Mouse (Mus musculus): ENCODE data around the gene Eps8. TPM values are rescaled to one million over a fixed set of nuclear protein-coding genes. Genes with fewer than 3 reads are reported as not detected.
A peak's percentile ranks its signal among the peaks of the same experiment; 100 is the strongest.

The Eps8 gene
- total RNA-seq, 2 experiments from 2014 or later, result 12.8 to 14.1 TPM

DNA sequence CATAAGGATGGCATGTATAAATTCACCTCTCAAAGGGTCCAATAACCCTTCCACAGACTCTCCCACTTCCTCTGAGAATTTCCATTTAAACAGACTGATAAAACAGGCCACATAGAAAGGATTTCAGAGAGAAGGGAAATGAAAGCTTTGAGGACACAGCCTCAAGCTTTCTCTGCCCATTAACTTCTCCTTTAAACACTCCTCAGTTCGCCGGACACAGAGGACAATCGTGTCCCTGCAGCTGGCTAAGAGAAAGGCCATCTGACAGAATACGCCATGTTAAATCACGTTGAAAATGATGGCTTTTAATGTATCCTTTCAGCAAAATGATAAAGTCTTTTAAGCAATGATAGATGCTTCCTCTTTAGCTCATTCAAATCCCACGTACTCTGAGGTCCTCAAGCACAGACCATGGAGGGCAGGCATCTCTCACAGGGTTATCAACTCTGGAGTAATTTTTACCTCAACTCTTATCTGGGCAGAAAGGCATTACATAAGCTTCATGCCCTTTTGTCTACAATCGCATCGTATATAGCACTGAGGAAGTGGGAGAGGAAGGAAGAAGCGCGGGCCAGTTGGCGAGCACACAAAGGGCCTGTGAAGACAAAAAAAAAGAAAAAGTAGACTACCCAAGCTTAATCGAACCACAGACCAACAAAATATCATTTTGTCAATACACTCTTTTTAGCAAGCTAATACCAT is 77.9 kb downstream of the Eps8 start:
- intact Hi-C loops (cut with DNase I), result no loop called here
- DNase-seq, result no peak

DNA sequence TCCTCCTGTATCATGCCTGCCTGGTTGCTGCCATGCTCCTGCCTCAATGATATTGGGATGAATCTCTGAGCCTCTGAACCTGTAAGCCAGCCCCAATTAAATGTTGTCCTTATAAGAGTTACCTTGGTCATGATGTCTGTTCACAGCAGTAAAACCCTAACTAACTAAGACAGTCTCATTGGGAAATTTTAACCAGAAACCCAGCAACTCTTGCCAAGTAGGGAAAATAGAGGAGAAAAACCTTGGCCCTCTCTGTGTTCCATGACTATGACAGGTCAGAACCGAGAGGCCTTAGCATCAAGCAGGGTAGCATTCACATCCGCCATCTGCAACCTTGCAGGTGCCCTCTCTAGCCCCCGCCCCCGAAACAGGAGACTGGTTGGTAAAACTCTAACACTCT is 78.6 kb downstream of the Eps8 start:
- no peak for DNase-seq
- intact Hi-C loops (cut with DNase I), result no loop called here

DNA sequence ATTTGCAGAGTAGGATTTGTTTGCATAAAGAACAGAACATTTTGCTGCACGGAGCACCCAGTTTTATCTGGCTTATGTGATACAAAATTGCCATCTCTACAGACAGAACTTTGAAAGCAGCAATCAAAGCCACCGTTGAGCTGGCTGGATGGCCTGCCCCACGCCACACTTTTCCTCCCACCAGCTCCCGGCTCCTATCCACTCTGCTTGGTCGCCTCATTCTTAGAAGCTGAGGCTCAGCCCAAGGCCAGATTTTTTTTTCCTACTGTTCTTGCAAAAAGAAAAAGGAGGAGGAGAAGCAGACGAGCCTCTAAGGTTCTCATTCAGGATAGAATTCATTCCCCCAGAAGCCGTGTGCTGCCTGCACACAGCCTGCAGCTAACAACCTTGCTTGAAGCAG is 80.8 kb downstream of the Eps8 start:
- no peak for DNase-seq
- intact Hi-C loops (cut with DNase I), result no loop called here

DNA sequence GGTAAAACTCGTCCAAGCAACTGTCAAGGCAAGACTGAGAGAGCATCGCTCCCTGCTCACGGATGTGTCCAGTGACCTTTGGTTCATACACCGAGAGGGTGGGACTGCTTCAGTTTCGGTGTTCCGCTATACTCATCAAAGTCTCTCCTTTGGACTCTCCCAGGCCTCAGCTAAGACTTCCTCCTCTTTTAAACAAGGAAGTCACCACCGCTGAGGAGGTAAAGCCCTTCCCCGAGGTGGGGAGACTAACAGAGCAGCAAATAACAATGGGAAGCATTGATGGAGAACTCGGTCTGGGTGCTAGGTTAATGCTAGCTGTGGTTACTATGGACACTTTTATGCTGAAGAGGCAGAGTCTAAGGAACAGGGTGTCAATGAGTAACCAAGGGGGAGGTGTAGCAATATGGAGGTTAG is 84.0 kb downstream of the Eps8 start:
- DNase-seq, result no peak
- intact Hi-C loops (cut with DNase I), result no loop called here

DNA sequence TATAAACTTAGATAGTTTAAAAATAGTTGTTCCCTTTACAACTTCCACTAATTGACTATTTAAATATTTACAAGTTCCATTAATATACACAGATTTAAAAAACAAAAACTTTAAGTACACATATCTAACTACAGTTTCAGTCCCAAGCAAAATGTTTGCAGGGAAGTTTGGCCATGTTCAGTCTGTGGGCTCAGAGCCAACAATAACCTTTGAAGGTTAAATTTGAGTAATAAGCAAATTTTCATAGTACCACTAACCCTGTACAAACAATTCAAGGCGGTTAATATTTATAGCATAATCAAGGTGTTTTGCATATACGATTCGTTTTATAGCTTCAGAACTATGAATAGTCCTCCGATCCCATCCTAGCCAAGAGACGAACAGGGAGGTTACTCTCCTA is 84.7 kb downstream of the Eps8 start:
- intact Hi-C loops (cut with DNase I), result no loop called here
- no peak for DNase-seq

DNA sequence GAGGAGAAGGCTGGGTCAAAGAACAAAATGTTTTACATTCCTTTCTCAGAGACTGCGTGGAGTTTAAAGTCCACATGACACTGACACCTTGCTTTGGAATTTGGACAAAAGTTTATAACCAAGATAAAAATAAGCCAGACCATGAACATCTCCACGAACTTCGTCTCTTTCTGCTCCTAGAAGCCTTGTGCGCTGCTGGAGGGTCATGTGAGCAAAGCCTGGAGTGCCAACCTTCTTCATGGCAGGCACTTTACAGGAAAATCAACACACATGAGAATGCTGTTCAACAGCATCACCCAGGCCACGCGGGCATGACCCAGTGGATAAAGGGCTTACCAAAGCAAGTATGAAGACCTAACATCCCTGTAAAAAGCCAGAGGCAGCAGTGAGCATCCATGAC is 85.6 kb downstream of the Eps8 start:
- no peak for DNase-seq
- intact Hi-C loops (cut with DNase I), result no loop called here

DNA sequence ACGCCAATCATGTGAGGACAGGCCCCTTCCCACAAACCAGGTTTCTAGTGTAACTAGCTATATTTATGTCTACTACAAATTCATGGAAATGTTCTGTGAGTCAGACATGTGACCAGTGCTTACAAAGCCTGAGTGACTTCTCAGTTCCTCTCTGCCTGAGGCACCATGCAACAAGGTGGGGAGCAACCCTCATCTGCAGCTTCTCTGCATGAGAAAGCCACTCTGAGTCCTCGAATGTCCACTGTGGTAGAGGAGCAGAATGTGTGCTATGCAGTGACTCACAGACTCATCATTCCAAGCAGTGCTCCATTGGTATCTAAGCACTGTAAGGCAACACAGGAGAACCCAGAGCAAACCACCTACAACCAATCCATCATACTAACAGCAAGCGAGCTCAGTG is 88.8 kb downstream of the Eps8 start:
- intact Hi-C loops (cut with DNase I), result no loop called here
- no peak for DNase-seq

DNA sequence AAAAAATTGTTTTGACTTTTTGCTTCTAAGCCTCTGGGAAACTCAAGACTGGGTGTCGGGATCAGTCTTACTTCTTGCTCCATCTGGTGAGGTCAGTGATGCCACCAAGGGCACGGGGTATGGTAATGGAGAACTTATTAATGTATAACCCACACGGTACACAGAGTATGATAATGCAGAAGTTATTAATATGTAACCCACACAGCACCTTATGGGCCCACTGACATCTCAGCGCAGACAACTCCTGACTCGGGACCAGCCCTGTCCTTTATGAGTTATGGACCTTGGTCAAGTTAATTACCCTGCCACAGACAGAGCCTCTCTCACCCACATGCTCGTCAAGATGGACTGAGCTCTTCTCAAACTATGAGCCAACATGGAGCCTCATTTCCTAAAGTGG is 89.2 kb downstream of the Eps8 start:
- DNase-seq, result no peak
- intact Hi-C loops (cut with DNase I), result no loop called here

DNA sequence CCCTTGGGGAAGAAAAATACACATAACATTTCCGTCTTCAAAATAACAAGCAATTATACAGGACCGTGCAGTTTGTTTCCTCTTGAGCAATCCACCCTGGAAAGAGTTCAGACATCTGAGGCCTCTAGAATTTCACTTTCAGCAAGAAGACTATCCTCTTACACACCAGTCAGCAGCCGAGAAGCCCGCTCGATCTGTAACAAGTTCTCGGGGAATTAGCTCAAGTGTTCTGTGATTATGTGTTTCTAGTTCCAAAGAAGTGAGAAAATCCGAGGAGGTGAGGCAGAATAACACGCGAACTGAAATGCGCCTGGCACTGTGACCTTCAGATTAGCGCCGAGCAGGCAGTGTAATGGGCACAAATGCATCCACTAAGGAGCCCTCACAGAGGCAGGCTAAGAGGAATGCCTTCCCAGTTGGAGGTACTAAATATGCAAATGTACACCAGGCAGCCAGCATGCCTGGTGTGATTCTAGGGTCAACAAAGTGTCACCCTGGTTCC is 94.3 kb downstream of the Eps8 start:
- DNase-seq, result peak; percentile 40 to 61
- intact Hi-C loops (cut with DNase I), result no loop called here

DNA sequence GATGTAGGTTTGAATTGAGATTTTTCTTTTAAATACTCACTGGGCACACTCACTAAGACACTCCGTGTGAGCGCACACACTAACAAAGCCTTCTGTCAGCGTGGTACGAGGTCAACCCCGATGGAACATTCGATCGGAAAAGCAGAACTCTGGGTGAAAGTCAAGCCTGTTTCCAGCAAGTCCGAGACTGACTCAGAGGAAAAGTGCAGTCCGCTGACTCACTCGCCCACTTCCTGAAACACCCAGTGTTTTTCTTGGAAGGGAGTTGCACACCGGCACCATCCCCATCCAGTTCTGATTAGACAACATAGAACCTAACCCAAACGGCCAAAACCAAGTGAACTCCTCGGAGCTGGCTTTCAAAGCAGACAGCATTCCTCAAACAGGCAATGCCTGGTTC is 95.8 kb downstream of the Eps8 start:
- intact Hi-C loops (cut with DNase I), result loop anchor here (2.0 to 5.0 kb wide), 3 partner anchors 90 to 143 kb away; no protein-coding TSS in a partner anchor
- peak; percentile 74 to 77 for DNase-seq

DNA sequence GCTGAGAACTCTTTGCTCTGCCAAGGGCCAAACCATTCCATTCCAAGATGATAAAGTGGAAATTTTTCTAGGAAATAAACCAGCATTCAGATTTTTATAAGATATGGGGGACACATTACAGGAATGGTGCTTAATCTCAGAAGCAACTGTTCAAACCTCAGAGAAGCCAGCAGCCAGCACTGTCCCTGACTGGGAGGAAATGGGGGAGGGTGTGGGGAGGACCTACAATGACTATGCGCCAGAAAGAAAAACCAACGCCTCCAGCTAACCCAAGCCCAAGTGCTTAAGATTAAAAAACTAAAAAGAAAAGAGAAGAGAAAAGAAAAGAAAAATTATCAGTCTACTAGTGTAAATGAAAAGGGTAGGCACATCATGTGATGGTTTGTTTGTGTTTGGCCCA is 97.0 kb downstream of the Eps8 start:
- intact Hi-C loops (cut with DNase I), result loop anchor here (2.0 to 5.0 kb wide), 3 partner anchors 91 to 145 kb away; no protein-coding TSS in a partner anchor
- DNase-seq, result no peak

DNA sequence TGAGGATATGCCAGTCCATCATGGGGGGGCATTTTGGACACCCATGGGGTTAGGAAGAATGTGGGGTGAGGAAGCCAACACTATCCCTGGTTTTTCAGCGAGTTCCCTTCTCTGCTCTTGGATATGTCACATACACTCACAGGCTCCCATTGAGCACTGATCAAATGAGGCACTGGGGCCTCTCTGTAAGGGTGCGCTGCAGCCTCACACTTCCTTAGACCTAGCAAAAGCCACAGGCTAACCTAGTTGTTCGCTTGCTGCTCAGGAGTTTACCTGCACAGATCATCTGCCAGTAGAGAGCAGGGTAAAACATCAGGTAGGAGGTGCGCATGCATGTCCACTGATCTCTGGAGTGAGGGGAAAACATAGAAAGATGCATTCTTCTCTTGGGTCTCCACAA is 97.5 kb downstream of the Eps8 start:
- intact Hi-C loops (cut with DNase I), result loop anchor here (5.0 kb wide), 2 partner anchors 100 to 145 kb away; no protein-coding TSS in a partner anchor
- DNase-seq, result no peak

DNA sequence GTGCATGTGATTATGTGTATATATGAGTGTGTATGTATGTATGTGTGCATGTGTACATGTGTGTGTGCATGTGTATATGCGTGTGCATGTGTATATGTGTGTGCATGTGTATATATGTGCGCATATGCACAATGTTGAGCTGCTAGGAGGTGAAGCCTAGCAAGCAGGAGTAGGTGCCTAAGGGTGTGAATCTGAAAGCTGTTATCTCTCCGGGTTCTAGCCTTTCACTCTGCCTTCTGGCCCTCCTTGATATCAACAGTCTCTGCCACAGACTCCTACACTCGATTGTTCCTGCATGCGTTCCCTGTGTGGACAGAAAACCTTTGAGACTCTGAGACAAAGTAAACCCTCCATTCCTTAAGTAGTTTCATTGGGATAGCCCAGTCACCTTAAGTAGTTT is 98.0 kb downstream of the Eps8 start:
- DNase-seq, result no peak
- intact Hi-C loops (cut with DNase I), result loop anchor here (5.0 kb wide), 2 partner anchors 99 to 146 kb away; no protein-coding TSS in a partner anchor

DNA sequence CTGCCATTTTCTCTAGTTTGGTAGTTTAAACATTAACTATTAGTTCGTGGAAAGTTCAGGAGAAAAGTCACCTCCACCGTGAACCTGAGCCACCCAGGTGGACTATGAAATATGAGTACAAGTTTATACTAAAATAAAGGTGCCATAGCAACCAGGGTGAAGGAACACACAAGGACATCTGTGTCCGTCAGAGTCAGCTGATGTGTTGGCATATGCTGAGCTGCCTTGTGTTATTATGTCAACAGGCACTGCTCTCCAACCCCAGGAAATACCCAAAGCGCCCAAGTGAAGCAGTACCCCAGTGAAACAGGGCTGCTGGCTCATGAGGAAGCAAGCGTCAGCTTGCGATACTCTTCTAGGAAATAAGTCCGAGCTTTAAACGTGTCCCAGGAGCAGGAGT is 104.5 kb downstream of the Eps8 start:
- DNase-seq, result no peak
- intact Hi-C loops (cut with DNase I), result no loop called here

DNA sequence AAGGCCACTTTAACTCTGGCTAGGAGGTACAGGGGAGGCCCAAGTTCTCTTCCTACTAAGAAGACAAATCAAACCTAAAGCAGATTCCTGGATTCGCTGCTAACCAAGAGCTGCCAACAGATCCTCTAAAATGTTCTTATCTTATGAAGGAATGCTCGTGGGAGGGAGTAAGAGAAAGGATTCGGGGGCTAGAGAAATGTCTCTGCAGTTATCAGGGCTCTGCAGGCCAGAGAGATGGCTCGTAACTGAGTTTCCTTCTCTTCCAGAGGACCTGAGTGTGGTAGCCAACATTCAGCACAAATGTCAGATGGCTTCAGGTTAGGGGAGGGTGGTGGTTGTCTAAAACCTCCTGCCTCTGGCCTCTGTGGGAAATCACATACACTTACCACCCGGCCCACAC is 106.1 kb downstream of the Eps8 start:
- intact Hi-C loops (cut with DNase I), result no loop called here
- DNase-seq, result no peak

DNA sequence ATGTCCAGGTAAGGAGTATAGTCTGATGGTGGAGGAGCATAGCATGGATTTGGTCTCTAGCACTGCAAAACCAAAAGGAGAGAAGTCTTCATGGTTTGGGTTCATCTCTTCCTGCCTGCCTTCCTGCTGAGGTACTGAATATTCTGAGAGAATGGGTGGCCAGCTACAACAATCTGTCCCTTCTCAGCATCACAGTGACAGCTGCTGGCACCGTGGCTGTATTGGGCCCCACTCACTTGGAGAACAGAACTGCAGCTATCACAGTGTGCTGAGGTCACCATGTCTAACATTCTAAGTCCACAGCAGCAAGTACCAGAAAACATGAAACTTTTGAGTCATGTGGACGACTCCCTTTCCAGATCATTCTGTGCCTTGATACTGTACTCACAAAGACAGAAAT is 107.1 kb downstream of the Eps8 start:
- intact Hi-C loops (cut with DNase I), result no loop called here

DNA sequence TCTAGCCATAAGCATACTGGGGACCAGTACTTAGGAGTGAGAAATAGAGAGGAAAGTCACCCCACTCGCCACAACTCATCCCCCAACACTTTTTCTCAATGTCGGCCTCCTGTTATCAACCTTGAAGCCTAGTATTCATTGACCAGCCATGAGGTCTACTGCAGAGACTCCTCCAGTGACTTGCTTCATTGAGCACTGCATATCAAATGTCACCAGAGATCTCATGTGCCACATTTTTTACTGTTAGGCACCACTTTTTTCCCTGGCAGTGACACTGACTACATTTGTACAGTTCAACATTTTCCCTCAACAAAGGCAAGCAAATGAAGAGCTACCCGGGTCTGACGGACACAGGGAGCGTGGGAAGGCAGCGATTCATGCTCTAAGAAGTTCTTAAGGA is 108.6 kb downstream of the Eps8 start:
- DNase-seq, result no peak
- intact Hi-C loops (cut with DNase I), result no loop called here

More for the DNA sequence above, 107.1 kb downstream of the Eps8 start:
- no peak for DNase-seq

DNA sequence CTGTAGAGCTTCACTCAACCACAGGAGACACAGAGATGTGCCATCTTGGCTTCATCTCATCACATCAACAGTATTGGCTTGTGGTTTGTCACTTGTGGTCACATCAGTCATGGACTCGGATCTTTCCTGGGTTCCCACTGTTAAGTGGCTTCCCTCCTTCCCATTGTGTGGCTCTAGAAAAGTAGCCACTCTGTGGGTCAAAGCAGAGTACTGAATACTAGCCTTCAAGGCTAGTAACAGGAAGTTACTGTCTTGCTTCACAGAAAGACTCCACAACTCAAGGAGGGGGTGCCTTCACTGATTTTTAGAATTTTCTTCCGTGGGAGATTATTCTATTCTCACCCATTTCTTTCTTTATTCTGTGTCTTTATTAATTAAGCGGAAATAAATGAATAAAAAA is 109.3 kb downstream of the Eps8 start:
- intact Hi-C loops (cut with DNase I), result no loop called here
- DNase-seq, result no peak

DNA sequence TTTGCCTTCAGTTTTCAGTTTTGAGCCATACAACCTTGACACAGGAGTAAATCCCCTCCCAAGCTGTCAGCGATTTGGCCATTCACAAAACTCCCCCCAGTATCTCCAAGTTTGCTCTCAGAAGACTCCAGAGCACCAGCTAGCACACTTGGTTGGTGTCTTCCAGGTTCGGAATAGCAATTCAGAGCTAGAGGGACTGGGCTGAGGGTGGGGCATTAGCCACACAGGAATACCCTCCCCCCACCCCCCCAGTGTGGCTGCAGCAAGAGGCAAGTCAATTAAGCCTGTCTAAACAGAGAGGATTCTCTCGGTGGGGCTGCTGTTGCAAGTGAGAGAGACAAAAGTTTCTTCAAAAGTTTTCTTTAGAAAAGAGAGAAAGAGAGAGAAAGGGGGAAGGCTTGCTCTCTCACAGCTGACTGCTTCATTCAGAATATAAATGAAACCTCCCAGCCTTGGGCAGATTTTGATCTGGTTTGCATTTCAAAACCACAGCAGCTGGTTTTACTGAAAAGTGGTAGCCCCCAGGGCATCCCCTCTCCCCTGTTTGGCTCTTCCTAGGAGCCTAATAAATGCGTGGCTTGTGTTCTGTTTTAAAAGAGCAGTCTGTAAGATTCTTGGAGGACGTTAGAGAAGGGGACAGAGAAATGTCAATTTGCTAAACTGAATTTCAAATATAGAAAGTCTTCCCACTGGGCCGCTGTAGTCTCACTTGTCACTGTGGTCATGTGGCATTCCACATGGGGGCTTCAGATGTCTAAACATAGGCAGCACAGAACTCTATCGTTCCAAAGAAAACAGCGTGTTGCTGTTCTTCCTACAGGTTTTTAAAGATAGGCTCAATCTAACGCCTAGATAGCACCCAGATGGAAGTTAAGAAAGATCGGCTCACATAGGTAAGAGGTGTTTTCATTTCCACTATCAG is 112.2 kb downstream of the Eps8 start:
- intact Hi-C loops (cut with DNase I), result no loop called here
- no peak for DNase-seq

DNA sequence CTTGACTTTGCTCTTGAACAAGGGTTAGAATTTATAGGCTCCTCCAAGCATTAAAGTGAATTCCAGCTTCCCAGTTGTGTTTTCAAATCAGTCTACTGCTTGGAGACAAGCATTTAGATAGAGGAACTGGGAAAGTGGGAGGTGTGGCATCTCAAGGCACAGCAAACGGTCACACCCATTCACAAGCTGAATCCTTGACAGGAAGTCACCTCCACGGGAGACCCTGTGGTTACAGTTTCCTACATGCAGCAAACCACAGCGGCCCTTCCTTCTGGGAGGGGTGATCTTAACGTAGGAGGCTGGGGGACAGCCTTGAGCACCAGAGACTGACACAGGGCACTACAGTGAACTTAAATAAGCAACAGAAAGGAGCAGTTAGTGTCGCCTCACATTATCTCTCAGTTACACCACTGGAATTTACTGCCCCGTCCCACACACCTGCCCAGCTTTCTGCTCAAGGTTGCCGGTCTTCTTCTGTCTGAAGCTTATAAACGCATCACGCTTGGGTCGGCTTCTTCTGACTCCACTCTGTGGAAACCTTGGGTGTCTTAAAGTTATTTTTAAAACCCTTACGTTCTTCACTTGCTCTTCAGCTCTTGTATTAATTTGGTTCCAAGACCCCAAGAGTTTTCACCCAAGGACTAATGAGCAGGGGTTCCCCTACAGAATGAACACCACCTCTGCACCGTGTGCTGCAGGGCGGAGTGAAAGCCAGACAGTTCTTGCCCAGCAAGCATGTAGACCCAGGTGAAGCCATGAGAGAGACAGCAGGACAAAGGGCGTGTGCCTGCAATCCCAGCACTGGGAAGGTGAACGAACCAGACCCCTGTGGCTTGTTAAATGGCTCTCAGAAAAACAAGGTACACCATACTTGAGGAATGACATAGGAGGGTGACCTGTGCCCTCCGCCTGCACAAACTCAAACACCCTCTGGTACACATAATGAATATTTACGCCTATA is 113.2 kb downstream of the Eps8 start:
- intact Hi-C loops (cut with DNase I), result no loop called here
- no peak for DNase-seq

Data from heart, postnatal 36 days (tissue).